Mouse (Mus musculus): ENCODE data around the gene Pdgfa. TPM values are rescaled to one million over a fixed set of nuclear protein-coding genes. Genes with fewer than 3 reads are reported as not detected.

The Pdgfa gene
- total RNA-seq, 2 experiments from 2014 or later = 30.4 to 33.9 TPM

DNA sequence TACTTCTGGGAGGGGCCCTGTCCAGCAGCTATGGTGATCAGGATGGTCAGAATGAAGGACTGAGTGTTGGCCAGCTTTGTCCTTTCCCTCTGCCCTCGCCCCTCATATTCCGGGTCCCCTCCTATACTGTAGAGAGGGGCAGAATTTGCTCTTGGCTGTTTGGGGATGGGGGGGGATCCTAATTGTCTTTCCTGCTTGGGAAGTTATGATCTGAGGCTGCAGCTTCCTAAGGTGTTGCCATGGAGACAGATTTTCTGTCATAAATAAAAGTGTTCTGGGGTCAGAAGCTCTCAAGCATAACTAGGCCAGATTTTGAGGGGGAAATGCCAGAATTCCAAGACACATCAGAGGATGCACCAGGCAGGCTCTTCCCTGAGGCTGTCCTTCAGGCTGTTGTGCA lies 31.6 kb downstream of the Pdgfa start:
- DNase-seq (ENCODE audit: low spot score in 2 of 2) = no peak

DNA sequence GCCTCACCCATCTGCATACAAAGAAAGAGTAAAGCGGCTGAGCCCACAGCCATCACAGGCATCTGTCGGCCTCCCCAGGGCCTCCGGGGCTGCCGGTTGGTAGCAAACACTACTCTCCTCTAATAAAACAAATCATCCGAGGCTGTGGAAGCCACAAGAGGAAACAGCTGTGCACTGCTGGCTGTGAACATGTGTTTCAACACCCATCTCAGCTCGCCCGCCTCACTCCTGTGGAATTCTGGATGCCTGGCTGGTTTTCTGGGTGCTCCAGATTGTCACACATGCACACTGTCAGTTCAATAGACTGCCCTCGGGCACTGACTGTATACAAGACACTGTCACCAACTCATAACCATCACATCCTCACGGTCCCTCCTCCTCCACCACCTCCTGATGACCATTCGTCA lies 40.7 kb downstream of the Pdgfa start:
- no peak for DNase-seq (ENCODE audit: low spot score in 2 of 2)

DNA sequence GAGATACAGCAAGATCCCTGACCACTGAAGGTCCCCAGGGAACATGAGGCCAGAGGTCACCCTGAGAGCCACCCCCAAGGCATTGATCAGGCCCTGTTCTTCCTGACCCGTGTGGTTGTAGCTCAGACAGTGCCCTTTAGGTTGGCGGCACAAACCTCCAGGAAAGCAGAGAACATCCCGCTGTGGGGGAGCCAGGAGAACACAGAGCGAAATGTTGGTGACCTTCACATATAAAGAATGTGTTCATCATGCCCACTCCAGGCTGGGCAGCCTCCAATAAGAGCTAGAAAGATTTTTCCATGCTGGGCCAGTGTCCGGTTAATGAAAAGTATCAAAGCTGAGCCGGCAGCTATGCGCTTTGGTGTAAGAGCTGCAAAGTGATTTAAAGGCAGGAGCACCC lies 43.2 kb downstream of the Pdgfa start:
- DNase-seq (ENCODE audit: low spot score in 2 of 2) = no peak

DNA sequence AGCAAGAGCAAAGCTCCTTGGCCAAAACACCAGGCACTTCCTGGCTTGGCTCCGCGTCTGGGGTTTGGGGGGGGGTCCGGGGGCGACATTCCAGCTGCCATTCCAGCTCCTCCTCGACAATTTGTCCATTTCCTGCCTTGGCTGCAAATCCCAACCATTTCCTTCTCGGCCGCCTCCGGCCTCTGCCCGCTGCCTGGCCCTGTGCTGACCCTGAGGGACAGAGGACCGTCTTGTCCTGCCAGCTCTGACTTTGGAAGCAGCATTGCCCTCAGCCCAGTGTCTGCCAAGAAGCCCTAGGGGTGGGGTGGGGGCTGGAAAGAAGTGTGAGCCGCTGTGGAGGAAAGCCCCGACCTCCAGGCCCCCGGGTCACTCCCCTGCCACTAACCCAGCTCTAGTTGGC lies 44.2 kb downstream of the Pdgfa start:
- no peak for DNase-seq (ENCODE audit: low spot score in 2 of 2)

DNA sequence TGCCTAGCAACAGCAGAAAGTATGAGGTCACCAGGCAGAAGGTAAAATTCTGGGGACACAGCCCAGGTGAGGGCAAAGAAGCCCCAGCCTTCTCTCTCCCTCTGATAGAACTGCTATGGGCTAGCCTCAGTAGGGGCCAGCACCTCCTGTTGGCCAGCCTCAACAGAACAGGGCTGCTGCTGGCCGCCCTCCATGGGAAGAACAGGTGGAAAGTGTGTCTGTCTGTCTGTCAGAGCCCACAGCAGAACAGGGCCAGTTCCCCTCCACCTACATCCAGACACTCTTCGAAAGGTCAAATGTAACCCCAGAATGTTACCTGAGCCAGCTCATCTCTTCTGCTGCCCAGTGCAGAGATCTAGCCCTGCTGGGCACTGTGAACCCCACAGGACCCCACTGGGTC lies 45.9 kb downstream of the Pdgfa start:
- no peak for DNase-seq (ENCODE audit: low spot score in 2 of 2)

DNA sequence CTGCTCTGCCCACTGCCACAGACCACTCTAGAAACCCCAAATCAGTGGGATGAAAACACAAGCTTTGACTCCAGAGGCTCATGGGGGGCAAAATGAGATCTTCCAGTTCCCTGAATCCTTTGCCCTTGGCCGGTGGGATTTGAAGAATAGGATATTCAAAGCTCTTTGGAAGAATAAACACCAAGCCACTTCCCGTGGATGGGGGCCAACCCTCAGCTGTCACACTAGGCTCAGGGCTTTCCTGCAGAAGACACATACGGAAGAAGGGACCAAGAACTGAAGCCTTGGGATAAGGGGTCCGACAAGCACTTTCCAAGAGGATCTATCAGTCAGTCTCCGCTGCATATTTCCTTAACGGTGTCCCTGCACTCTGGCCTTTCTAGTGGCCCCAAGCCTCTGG lies 48.0 kb downstream of the Pdgfa start:
- DNase-seq (ENCODE audit: low spot score in 2 of 2) = no peak

DNA sequence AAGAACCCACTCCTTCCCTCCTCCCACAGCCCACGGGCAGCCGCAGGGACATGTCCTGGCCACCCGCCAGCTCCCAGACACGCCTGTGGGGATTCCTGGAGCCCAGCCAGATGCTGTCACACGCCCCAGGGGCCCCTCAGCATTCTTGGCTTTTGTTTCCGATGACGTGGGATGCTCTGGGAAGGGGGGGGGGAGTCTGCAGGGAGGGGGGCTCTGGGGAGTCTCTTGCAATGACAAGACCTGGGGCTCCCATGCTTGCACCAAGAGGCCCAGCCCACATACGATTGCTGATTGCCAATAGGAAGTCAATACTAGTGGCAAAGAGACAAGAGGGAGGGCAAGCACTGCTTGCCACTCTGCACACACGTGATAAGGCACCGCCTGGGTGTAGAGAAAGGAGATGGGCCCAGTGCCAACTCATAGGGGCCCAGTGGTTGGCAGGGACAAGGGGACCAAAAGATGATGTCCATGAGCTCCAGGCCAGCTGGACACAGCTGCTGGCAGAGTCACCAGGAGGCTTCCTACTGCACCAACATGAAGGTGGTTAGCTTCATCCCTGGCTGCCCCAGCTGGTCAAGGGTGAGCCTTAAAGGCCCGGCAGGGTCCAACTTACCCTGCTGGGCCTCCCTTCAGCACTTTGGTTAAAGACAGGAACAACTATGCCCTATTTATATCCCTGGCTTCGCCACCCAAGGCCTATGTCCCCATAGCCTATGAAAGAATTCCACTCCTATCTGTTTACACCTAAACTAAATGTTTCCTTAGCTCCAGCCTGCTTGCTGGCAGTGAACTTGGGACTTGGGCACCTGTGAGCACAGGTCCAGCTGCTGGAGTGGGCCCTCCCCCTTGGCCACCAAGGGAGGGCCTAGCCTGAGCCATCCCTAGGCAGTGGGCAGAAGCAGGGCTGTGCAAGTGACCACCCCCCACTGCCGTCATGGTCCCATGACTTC lies 48.9 kb downstream of the Pdgfa start:
- no peak for DNase-seq (ENCODE audit: low spot score in 2 of 2)

DNA sequence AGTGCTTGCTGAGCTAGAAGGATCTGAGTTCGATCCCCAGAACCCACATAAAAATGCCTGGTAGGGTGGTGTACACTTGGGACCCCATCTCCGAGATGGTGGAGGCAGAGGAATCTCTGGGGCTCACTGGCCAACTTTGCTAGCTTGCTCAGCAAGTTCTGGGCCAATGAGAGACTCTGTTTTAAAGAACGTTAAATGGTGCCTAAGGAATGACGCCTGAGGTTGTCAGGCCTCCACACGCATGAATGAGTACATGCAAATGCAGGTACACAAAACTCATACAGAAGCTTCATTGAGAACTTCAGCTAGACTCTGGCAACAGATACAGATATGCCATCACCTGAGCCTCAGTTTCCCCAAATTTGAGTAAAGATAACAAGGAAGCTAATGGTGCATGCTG lies 49.7 kb downstream of the Pdgfa start:
- no peak for DNase-seq (ENCODE audit: low spot score in 2 of 2)

DNA sequence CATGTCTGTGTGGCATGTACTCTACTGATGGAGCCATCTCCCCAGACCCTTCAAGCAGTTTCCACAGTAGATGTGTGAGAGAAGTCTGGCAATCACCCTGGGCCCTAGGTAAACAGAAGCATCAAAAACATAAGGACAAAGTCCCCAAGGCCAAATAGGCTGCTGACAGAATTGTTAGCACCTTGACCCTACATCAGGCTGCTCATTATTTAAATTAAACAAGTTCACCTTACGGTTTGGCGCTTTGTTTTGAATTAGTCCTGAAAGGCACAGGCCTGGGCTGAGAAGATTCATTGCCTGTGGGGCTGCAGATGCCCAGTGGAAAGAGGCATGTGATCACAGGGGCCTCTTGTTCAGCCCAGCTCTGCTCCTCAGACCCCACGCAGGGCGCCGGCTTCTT lies 50.2 kb downstream of the Pdgfa start:
- DNase-seq (ENCODE audit: low spot score in 2 of 2) = no peak

DNA sequence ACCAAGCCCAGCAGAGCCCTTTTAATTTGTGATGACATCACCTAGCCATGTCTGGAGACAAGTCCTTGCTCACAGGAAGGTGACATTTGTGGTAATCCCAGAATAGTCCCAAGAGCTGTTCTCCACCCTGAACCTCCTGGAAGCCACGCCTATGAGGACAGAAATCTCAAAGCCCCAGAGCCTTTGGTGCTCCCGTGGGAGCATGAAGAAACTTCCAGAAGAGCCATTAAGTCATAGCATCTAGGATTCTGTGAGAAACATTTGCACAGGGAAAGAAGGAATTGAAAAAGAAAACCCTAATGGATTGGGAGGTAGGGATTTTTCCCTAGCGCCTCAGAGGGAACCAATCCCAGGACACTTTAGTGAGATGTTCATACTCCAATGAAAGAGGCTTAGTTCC lies 52.2 kb downstream of the Pdgfa start:
- DNase-seq (ENCODE audit: low spot score in 2 of 2) = no peak

DNA sequence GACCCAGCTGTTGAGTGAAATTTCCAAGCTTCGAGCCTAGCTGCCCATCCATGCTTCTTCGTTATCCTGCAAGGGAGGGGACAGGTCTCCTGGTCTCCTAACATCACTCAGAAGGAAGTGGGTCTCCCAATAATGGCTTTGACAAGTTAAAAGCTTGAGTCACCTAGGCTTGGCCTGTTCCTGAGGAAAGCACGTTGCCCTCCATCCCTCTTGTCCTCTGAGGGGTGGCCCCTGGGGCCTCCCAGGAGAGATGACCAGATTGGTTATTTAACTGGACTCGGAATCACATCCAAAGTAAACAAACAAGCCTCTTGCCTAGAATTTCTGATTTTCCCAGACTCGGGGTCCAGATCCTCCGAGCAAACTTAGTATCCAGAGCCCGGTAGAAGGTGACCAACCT lies 52.6 kb downstream of the Pdgfa start:
- no peak for DNase-seq (ENCODE audit: low spot score in 2 of 2)

DNA sequence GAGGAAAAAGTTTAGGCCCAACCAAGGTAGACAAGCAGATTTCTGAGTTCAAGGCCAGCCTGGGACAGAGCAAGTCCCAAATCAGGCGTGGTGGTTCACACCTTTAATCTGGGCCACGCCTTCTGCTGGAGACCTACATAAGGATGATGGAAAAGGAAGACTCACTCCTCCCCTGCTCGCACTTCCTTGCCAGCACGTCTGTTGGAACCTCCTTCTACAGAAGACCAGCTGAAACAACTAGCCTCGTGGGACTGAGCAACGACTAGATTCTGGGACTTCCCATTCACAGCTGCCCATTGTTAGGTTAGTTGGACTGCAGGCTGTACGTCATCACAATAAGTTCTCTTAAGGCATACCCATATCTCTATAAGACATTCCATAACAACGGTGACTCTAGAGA lies 55.3 kb downstream of the Pdgfa start:
- DNase-seq (ENCODE audit: low spot score in 2 of 2) = no peak

DNA sequence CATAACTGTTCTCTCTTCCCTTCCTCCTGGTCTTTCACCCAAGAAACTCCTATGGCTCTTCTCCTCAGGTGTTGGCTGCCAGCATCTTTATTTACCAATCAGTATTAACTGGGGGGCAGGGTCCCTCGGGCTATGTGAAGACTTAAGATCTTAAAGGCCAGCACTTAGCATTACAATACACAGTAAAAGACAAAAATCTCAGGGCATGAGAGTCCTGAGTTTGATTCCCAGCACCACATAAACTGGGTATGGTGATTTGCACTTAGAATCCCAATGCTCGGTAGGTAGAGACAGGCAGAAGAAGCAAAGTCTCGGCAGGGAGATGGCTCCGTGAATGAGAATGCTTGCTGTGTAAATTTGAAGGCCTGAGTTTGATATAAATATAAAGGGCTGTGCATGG lies 56.6 kb downstream of the Pdgfa start:
- DNase-seq (ENCODE audit: low spot score in 2 of 2) = no peak

DNA sequence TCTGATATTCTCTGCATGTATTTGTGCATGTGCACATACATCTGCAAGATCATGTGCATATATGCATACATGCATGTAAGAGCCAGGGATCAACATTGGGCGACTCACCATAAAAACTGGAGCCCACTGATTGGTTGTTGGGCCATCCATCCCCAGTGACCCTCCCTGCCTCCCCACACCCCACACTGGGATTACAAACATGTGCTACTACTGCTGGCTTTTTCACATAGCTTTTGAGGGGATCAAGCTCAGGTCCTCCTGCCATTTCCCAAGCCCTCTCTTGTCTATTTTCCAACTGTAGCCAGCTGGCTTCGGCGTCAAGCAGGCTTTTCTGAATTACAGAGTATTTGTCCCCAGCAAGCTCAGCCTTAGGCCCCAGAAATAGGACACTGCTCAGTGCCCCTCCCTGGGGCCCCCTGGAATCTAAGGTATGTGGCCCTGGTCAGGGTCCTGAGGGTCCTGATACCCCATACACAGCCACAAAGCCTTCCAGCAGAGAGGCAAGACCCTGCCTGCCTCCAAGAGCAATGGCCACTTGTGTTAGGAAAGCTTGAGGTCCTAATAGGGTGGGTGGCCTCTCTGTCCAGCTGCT lies 58.5 kb downstream of the Pdgfa start:
- DNase-seq (ENCODE audit: low spot score in 2 of 2) = no peak

DNA sequence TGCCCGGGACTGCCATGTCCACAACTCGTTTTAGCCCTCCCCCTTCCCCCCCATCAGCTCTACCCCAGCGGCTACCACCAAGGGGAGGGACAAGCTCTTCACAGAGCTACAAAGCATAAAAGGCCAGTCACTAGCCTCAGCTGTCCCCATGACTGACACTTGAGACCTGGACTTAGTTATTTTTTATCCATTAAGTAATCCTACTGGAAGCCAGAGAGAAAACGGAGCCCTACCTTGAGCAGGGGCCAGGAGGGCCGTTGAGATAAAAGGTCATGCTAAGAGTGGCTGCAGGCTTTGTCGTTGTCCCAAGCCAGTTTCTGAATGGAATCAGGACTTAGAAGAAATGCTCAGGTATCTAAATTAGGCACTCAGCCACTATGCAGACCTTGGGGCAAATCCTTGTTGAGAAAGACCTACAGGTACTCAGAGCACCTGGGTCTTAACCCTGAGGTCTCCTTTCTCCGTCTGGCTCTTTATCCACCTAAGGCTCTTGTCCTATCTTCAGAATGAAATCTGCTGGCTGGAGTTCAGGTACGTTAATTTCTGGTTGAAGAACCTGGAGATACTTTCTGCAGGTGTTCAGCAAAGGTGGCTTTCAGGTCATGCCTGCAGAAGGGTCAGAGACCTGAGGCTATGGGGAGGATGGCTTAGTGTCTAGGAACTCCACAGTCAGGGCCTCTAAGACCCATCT lies 60.6 kb downstream of the Pdgfa start:
- no peak for DNase-seq (ENCODE audit: low spot score in 2 of 2)

DNA sequence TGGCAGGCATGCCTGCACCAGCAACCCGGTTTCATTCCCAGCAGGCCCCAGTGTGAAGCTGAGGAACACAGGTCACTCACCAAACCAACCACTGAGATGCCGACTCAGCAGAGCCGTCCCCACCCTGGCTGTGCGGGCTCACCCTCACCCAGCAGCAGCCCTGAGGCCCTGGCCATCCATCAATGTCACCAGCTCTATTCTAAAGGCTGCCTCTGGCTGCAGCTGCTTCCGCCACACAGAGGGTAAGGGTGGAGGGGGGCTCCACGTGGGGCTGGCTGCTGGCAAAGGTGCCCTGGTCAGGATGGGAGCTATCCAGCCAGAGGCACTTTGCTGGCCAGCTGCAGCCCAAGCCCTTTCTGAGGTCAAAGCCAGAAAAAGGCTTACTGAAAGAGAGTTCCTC lies 62.6 kb downstream of the Pdgfa start:
- no peak for DNase-seq (ENCODE audit: low spot score in 2 of 2)

DNA sequence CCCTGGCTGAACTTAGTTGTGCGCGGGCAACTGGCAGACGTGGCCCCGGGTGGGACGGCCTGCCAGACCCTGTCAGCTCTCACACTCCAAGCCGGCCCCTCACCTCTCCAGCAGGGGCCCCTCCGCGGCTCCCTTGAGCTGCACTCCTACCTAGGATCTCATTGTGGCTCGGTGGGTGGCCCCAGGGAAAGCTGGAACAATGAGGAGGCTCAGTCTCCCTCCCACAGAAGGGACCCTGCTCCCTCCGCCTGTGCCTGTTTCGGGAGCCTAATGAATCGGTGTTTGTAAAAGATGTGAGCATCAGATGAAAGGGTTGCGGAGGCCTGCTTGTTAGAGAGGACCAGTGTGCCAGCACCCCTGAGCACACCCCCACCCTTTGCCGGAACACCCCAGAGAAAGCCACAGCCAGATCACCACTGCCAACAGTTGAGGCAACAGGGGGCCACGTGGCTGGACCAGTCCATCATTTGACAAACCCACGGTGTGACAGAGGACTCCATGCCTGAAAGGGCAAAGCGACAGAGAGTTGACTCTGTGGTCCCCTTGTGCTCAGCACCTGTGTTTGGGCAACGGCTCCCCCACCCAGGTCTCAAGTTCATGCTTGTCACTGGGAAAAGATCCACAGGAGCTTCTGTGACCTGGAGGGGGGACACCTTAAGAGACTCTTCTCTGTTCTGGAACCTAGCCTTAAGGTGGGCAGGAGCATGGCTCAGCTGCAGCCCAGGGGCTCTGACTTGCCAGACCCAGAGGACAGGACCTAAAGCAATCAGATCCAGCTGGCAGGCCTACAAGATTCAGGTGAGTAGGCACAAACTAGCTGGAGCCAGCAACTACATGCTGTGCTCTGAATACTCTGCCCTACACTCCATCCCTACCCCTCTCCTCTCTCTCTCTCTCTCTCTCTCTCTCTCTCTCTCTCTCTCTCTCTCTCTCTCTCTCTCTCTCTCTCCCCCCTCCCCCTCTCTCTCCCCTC lies 64.4 kb downstream of the Pdgfa start:
- no peak for DNase-seq (ENCODE audit: low spot score in 2 of 2)

DNA sequence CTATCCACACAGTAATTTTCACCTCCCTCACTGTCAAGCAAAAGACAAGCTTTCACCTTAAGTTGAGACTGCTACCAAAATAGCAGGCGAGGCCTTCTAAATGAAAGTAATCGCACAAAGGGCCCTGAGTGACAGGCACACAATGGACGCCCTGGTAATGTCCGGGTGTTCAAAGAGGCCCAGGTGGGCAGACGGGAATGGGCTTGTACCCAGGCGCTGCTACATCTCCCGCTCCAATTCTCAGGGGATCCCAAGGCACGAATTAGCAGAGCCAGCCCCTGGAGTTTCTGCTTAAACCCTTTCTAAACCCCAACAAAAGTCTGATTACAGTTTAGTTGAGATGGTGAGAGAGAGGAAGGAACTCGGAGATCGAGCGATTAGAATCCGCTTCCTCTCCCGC lies 65.3 kb downstream of the Pdgfa start:
- DNase-seq (ENCODE audit: low spot score in 2 of 2) = no peak

DNA sequence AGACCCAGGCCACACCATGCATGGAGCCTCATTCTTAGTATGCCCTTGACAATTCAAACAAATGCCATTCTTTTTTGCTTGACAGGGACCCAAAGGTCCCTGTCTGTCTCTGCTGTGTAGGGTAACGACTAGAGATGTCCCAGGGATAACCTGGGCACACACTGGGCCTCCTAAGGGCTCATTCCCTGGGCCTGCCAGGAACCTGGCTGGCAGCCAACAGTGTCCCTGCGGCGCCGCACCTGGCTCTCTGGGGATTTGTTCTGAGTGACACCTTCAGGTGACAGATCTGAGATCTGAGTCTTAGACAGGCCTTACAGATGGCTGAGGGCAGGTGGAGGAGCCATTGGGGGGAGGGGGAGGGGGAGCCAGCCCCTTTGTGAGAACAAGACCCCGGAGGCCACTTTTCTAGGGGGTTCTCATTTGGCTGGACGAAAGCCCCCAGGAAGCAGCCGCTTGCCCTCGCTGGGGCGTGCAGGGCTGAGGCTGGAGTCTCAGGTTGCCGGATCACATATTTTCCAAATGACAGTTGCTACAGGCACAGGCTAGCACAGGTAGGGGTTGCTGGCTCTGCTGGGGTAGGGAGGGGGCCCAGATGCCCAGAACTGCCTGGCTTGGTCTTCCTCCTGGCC lies 67.2 kb downstream of the Pdgfa start:
- no peak for DNase-seq (ENCODE audit: low spot score in 2 of 2)
